8 mouse cellular contexts compared by ENCODE assay signal in the genomic region with DNA sequence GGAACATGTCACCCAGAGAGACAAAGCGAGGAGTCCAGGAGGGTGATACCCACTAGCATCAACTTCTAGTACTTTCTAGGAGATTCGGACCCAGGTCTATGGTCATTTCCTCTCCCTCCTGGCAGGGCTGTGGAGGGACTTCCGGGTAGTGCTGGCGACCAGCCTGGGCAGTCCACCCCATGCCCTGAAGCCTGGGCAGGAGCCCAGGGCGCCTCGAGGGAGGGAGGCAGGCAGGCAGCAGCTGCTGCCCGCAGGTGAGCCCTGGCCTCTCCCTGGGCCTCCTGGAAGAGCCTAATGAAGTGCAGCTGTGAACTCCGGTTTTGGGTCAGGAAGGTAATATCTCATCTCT.
A peak's percentile ranks its signal among the peaks of the same experiment; 100 is the strongest.
DNase-seq lines count a peak whose midpoint lies in the region; ATAC-seq and TF ChIP-seq lines count a peak whose summit lies in the region.

No protein-coding gene starts in this region.

- H3K4me2 ChIP-seq in heart, embryonic 12.5 days: peak overlapping the region; percentile 50
- H3K4me2 ChIP-seq in forebrain, embryonic 16.5 days (ENCODE audit: low read length): peak overlapping the region; percentile 34
- peak overlapping the region; percentile 59 for H3K4me2 ChIP-seq in limb, embryonic 13.5 days (replicated peaks)
- H3K4me2 ChIP-seq in myocyte (ENCODE audit: low read depth): peak overlapping the region; percentile 69

- TF ChIP-seq POLR2A in myocyte (IDR thresholded peaks at IDR 0.05; ENCODE audit: insufficient read length, low read depth): no peak

- 49% methylated on average over 8 of the region's 8 CpGs for WGBS in heart, embryonic 12.5 days
- WGBS in forebrain, embryonic 16.5 days: 40% methylated on average over 8 of the region's 8 CpGs
- WGBS in limb, embryonic 13.5 days: 19% methylated on average over 8 of the region's 8 CpGs

- H3ac ChIP-seq in myocyte (ENCODE audit: control insufficient read depth, insufficient read length): no peak overlapping the region

- peaks cover 66% of the 10 kb centered on the region for H3K4me1 ChIP-seq in heart, embryonic 12.5 days (replicated peaks)
- peaks cover 70% of the 10 kb centered on the region for H3K4me1 ChIP-seq in forebrain, embryonic 16.5 days (replicated peaks; ENCODE audit: control insufficient read depth, insufficient read depth, low read length)
- H3K4me1 ChIP-seq in limb, embryonic 13.5 days: peaks cover 87% of the 10 kb centered on the region

- no peaks in the 10 kb centered on the region for H3K9me3 ChIP-seq in heart, embryonic 12.5 days (replicated peaks)
- no peaks in the 10 kb centered on the region for H3K9me3 ChIP-seq in forebrain, embryonic 16.5 days (ENCODE audit: control insufficient read depth, low read length)
- H3K9me3 ChIP-seq in limb, embryonic 13.5 days: no peaks in the 10 kb centered on the region

- no peak overlapping the region for H3K4me3 ChIP-seq in heart, embryonic 12.5 days
- H3K4me3 ChIP-seq in forebrain, embryonic 16.5 days (replicated peaks; ENCODE audit: low read length): no peak overlapping the region
- peak overlapping the region; percentile 24; the same call in 1 of the 2 replicates for H3K4me3 ChIP-seq in limb, embryonic 13.5 days
- no peak overlapping the region for H3K4me3 ChIP-seq in myocyte

- peak overlapping the region; percentile 56; the same call in 1 of the 2 replicates for H3K9ac ChIP-seq in heart, embryonic 12.5 days
- H3K9ac ChIP-seq in forebrain, embryonic 16.5 days (replicated peaks; ENCODE audit: low read depth, low read length): peak overlapping the region; percentile 54
- H3K9ac ChIP-seq in limb, embryonic 13.5 days: no peak overlapping the region; the same call in 1 of the 2 replicates

- no peaks in the 10 kb centered on the region for H3K79me2 ChIP-seq in myocyte (ENCODE audit: control insufficient read depth, insufficient read depth)

- H3K27ac ChIP-seq in heart, embryonic 12.5 days (ENCODE audit: poor library complexity, severe bottlenecking): peak overlapping the region; percentile 87
- H3K27ac ChIP-seq in forebrain, embryonic 16.5 days (ENCODE audit: low read length): peak overlapping the region; percentile 92
- peak overlapping the region; percentile 90 for H3K27ac ChIP-seq in limb, embryonic 13.5 days

- H3K36me3 ChIP-seq in heart, embryonic 12.5 days: no peaks in the 10 kb centered on the region
- no peaks in the 10 kb centered on the region for H3K36me3 ChIP-seq in forebrain, embryonic 16.5 days (ENCODE audit: control insufficient read depth, insufficient read depth)
- no peaks in the 10 kb centered on the region for H3K36me3 ChIP-seq in limb, embryonic 13.5 days
- H3K36me3 ChIP-seq in myocyte (ENCODE audit: control insufficient read depth, insufficient read depth): no peaks in the 10 kb centered on the region

- ATAC-seq in heart, embryonic 12.5 days (ENCODE audit: insufficient number of reproducible peaks, low FRiP score): no peak
- ATAC-seq in forebrain, embryonic 16.5 days: no peak
- no peak for ATAC-seq in limb, embryonic 13.5 days (ENCODE audit: low FRiP score, low read depth)
- ATAC-seq in megakaryocyte progenitor cell, adult 5-6 weeks (replicated peaks; ENCODE audit: poor library complexity): no peak

- H3K27me3 ChIP-seq in heart, embryonic 12.5 days (replicated peaks): peaks cover 15% of the 10 kb centered on the region
- H3K27me3 ChIP-seq in forebrain, embryonic 16.5 days (replicated peaks; ENCODE audit: control insufficient read depth, insufficient read depth, low read length): no peaks in the 10 kb centered on the region
- 0 out of 2 replicates have a peak, but pooled peaks cover 2% of the 10 kb centered on the region for H3K27me3 ChIP-seq in limb, embryonic 13.5 days
- H3K27me3 ChIP-seq in myocyte (ENCODE audit: control insufficient read depth, insufficient read depth, insufficient read length): no peaks in the 10 kb centered on the region

- DNase-seq in heart, adult 18-20 months: no peak
- no peak for DNase-seq in MN1 (ENCODE audit: low spot score)
- no peak for DNase-seq in right cerebral cortex, postnatal 10 days (ENCODE audit: low spot score in 2 of 2)

TF ChIP-seq in myocyte, 11 proteins besides CTCF, POLR2A, EP300 and RAD21:
- no peak for TF ChIP-seq TCF3 (IDR thresholded peaks at IDR 0.05; ENCODE audit: insufficient read length, low read depth)
- TF ChIP-seq POLR2AphosphoS2 (IDR thresholded peaks at IDR 0.05; ENCODE audit: insufficient read length, low read depth): no peak
- no peak for TF ChIP-seq SRF (IDR thresholded peaks at IDR 0.05; ENCODE audit: control insufficient read depth, insufficient read length, low read depth)
- TF ChIP-seq TCF12 (IDR thresholded peaks at IDR 0.05; ENCODE audit: insufficient read depth, poor library complexity, severe bottlenecking): no peak
- no peak for TF ChIP-seq USF1 (IDR thresholded peaks at IDR 0.05; ENCODE audit: low read depth)
- no peak for TF ChIP-seq REST (IDR thresholded peaks at IDR 0.05; ENCODE audit: insufficient read depth, insufficient read length)
- peak in 1 of 3 experiments; percentile 73 for TF ChIP-seq MYOD1 (IDR thresholded peaks at IDR 0.05; ENCODE audit: control insufficient read depth in 1 of 3, insufficient read length in 2 of 3, low read depth in 2 of 3)
- TF ChIP-seq MYOG (IDR thresholded peaks at IDR 0.05; ENCODE audit: control insufficient read depth in 1 of 3, insufficient read depth in 1 of 3, insufficient read length in 2 of 3, low read depth in 2 of 3): peak in 1 of 3 experiments; percentile 71
- TF ChIP-seq MAX (IDR thresholded peaks at IDR 0.05; ENCODE audit: low read depth): no peak
- TF ChIP-seq CEBPB (IDR thresholded peaks at IDR 0.05; ENCODE audit: insufficient read depth, poor library complexity, severe bottlenecking): no peak
- TF ChIP-seq E2F4 (IDR thresholded peaks at IDR 0.05; ENCODE audit: insufficient read depth): no peak
TF ChIP-seq in myocyte: peak in this region for 2.
